ENCODE assay signal across 8 mouse cellular contexts in the genomic region with DNA sequence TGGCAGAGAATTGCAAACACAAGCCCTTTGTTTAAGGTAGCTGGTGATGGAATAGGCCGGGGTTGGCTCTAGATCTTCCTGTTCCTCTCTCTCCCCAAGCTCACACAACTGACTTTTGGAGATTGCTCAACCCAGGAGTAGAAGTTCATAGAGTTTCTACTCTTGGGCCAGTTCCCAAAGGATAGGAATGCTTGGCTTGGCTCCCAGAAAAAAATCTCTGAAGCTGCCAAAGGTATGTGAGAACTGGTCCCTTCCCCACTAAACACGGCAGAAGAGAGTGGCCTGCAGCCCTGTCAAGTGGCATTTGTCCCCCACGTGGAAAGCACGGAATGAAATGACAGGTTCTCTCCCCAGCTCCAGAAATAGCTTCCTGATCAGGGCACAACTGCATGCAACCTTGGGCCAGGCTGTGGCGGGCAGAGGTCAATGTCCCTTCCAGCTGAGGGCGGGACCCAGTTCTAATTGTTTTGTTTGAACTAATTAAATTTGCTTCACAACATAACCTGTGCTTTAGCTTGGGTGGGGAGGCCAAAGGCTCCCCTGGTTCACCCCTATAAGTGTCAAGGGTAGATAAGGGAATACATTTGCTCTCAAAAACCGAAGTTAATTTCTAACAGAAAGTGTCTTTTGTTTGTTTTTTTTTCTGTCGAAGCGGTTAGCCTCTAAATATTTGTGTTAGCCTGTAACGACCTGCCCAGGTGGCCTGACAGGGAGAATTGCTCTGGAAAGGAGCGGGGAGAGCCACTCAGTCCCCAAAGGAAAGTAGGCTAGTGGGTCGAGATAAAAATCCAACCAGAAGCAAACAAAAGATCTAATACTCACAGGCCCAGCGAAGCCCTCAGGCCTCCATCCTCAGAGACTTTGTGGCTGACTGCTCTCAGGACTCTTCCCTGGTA.
A peak's percentile ranks its signal among the peaks of the same experiment; 100 is the strongest.
DNase-seq lines count a peak whose midpoint lies in the region; ATAC-seq lines count a peak whose summit lies in the region.

No protein-coding gene starts in this region.

- no peak overlapping the region for H3K4me2 ChIP-seq in forebrain, embryonic 11.5 days (ENCODE audit: low read depth, low read length, severe bottlenecking)
- peak overlapping the region; percentile 24 for H3K4me2 ChIP-seq in heart, embryonic 13.5 days

- peaks cover 49% of the 10 kb centered on the region for H3K4me1 ChIP-seq in forebrain, embryonic 10.5 days
- no peaks in the 10 kb centered on the region for H3K4me1 ChIP-seq in forebrain, embryonic 11.5 days (replicated peaks; ENCODE audit: control insufficient read depth, insufficient read depth, low read length)
- H3K4me1 ChIP-seq in heart, embryonic 13.5 days, result peaks cover 99% of the 10 kb centered on the region

- H3K27me3 ChIP-seq in forebrain, embryonic 10.5 days (ENCODE audit: poor library complexity, severe bottlenecking), result no peaks in the 10 kb centered on the region
- H3K27me3 ChIP-seq in forebrain, embryonic 11.5 days (ENCODE audit: control insufficient read depth, insufficient read depth, low read length), result no peaks in the 10 kb centered on the region
- no peaks in the 10 kb centered on the region for H3K27me3 ChIP-seq in heart, embryonic 13.5 days (replicated peaks)

- H3K27ac ChIP-seq in forebrain, embryonic 10.5 days, result 0 out of 2 replicates have a peak overlapping the region, but pooled peaks have one; percentile 58
- H3K27ac ChIP-seq in forebrain, embryonic 11.5 days (ENCODE audit: low read depth, low read length), result no peak overlapping the region
- H3K27ac ChIP-seq in heart, embryonic 13.5 days (replicated peaks), result peak overlapping the region; percentile 93

- H3K9me3 ChIP-seq in forebrain, embryonic 10.5 days, result no peaks in the 10 kb centered on the region
- H3K9me3 ChIP-seq in forebrain, embryonic 11.5 days (ENCODE audit: control insufficient read depth, low read length), result no peaks in the 10 kb centered on the region
- H3K9me3 ChIP-seq in heart, embryonic 13.5 days, result no peaks in the 10 kb centered on the region

- H3K9ac ChIP-seq in forebrain, embryonic 11.5 days (ENCODE audit: low read length), result no peak overlapping the region
- peak overlapping the region; percentile 51 for H3K9ac ChIP-seq in heart, embryonic 13.5 days

- 54% methylated on average over 13 of the region's 13 CpGs for WGBS in forebrain, embryonic 10.5 days
- 55% methylated on average over 13 of the region's 13 CpGs for WGBS in forebrain, embryonic 11.5 days
- 20% methylated on average over 13 of the region's 13 CpGs for WGBS in heart, embryonic 13.5 days

- no peak for DNase-seq in forebrain, embryonic 10.5 days (ENCODE audit: extremely low spot score, low spot score)
- DNase-seq in forebrain, embryonic 11.5 days (ENCODE audit: low spot score), result no peak
- peak; percentile 64 to 75 for DNase-seq in cerebellum, postnatal 10 days
- DNase-seq in kidney, postnatal 25 days, result peak; percentile 80 to 88
- DNase-seq in thymus, postnatal 4 days, result no peak
- DNase-seq in right cerebral cortex, postnatal 36 days (ENCODE audit: low spot score in 2 of 2), result no peak

- H3K36me3 ChIP-seq in forebrain, embryonic 10.5 days (replicated peaks), result no peaks in the 10 kb centered on the region
- H3K36me3 ChIP-seq in forebrain, embryonic 11.5 days (ENCODE audit: control insufficient read depth, insufficient read depth, low read length), result no peaks in the 10 kb centered on the region
- no peaks in the 10 kb centered on the region for H3K36me3 ChIP-seq in heart, embryonic 13.5 days

- no peak for ATAC-seq in forebrain, embryonic 11.5 days (replicated peaks; ENCODE audit: low FRiP score)
- ATAC-seq in heart, embryonic 13.5 days (ENCODE audit: extremely low read depth, insufficient number of reproducible peaks, low FRiP score, low TSS enrichment), result peak; percentile 55; the same call in 1 of the 2 replicates
- peak; percentile 59 for ATAC-seq in megakaryocyte, adult 5-6 weeks (ENCODE audit: poor library complexity, severe bottlenecking)

- H3K4me3 ChIP-seq in forebrain, embryonic 10.5 days, result no peak overlapping the region
- no peak overlapping the region for H3K4me3 ChIP-seq in forebrain, embryonic 11.5 days (ENCODE audit: low read depth, low read length)
- H3K4me3 ChIP-seq in heart, embryonic 13.5 days, result no peak overlapping the region

Comparison
In these comparisons a context has a peak if more than half of its experiments do, and no peak if none do; other contexts are left out.
1. DNase-seq: peak in cerebellum, postnatal 10 days (2 of 2) and kidney, postnatal 25 days (2 of 2); none in forebrain, embryonic 10.5 days (single experiment), forebrain, embryonic 11.5 days (single experiment), thymus, postnatal 4 days (single experiment) and right cerebral cortex, postnatal 36 days (0 of 2).